Mouse (Mus musculus): Measurements from ENCODE around the gene Crip1.

GRCm38 (mm10) chr12:113143164-113143563 is 3.0 kb upstream of the Crip1 start:
- TF ChIP-seq CTCF (IDR thresholded peaks at IDR 0.05) (peak; percentile 28), EP300 (IDR thresholded peaks at IDR 0.05) (no peak)

All from lung, postnatal 0 days (tissue).